Mouse (Mus musculus) CH12.LX (cell line): ENCODE data around the gene Msi2.

Source experiments
- CTCF ChIP-seq, 2 experiments: IDR thresholded peaks in 1 of 2; conservative IDR thresholded peaks in 1 of 2; 2 replicates each; pipeline ENCODE4 v1.5.1; 2011 to 2012; ENCODE audit warnings: low read depth in 2 of 2, low read length in 2 of 2, improper control_type of control experiment in 1 of 2, inconsistent platforms in 1 of 2, mild to moderate bottlenecking in 1 of 2, moderate library complexity in 1 of 2
- EP300 ChIP-seq: IDR thresholded peaks from 2 replicates; pipeline ENCODE4 v1.6.1; 2011; ENCODE audit warnings: low read length, improper control_type of control experiment
- ETS1 ChIP-seq: conservative IDR thresholded peaks from 2 replicates; pipeline ENCODE4 v1.6.1; 2012; ENCODE audit warnings: low read depth, mild to moderate bottlenecking, inconsistent platforms, low read length, improper control_type of control experiment, moderate library complexity
- GABPA ChIP-seq: IDR thresholded peaks from 2 replicates; pipeline ENCODE4 v1.6.1; 2012; ENCODE audit warnings: low read depth, low read length, improper control_type of control experiment, inconsistent platforms; ENCODE audit not compliant: insufficient replicate concordance
- HCFC1 ChIP-seq: IDR thresholded peaks from 2 replicates; pipeline ENCODE4 v1.6.1; 2012; ENCODE audit warnings: low read depth, mild to moderate bottlenecking, inconsistent platforms, low read length, improper control_type of control experiment
- MEF2A ChIP-seq: IDR thresholded peaks from 2 replicates; pipeline ENCODE4 v1.6.1; 2014; ENCODE audit warnings: low read depth, mild to moderate bottlenecking, inconsistent platforms, low read length, improper control_type of control experiment, borderline replicate concordance
- POLR2A ChIP-seq: IDR thresholded peaks from 2 replicates; pipeline ENCODE4 v1.6.1; 2011; ENCODE audit warnings: low read depth, mild to moderate bottlenecking, improper control_type of control experiment, low read length
- RCOR1 ChIP-seq: conservative IDR thresholded peaks from 2 replicates; pipeline ENCODE4 v1.6.1; 2012; ENCODE audit warnings: low read depth, mild to moderate bottlenecking, inconsistent platforms, low read length, improper control_type of control experiment
- USF2 ChIP-seq: conservative IDR thresholded peaks from 2 replicates; pipeline ENCODE4 v1.6.1; 2011; ENCODE audit warnings: low read depth, low read length, improper control_type of control experiment

GRCm38 (mm10) chr11:88332309-88332934 lies 385.9 kb downstream of the Msi2 start:
- no peak for TF ChIP-seq EP300
- no peak for TF ChIP-seq MEF2A
- TF ChIP-seq POLR2A, result no peak
- TF ChIP-seq CTCF (conservative IDR thresholded peaks at IDR 0.05 in 1 of 2, IDR thresholded peaks at IDR 0.05 in 1 of 2; ENCODE audit: low read depth in 2 of 2, low read length in 2 of 2), result no peak
- no peak for TF ChIP-seq GABPA
- no peak for TF ChIP-seq ETS1
- TF ChIP-seq RCOR1, result no peak
- no peak for TF ChIP-seq USF2
- no peak for TF ChIP-seq HCFC1
